8 mouse cellular contexts compared by ENCODE assay signal in the genomic region with DNA sequence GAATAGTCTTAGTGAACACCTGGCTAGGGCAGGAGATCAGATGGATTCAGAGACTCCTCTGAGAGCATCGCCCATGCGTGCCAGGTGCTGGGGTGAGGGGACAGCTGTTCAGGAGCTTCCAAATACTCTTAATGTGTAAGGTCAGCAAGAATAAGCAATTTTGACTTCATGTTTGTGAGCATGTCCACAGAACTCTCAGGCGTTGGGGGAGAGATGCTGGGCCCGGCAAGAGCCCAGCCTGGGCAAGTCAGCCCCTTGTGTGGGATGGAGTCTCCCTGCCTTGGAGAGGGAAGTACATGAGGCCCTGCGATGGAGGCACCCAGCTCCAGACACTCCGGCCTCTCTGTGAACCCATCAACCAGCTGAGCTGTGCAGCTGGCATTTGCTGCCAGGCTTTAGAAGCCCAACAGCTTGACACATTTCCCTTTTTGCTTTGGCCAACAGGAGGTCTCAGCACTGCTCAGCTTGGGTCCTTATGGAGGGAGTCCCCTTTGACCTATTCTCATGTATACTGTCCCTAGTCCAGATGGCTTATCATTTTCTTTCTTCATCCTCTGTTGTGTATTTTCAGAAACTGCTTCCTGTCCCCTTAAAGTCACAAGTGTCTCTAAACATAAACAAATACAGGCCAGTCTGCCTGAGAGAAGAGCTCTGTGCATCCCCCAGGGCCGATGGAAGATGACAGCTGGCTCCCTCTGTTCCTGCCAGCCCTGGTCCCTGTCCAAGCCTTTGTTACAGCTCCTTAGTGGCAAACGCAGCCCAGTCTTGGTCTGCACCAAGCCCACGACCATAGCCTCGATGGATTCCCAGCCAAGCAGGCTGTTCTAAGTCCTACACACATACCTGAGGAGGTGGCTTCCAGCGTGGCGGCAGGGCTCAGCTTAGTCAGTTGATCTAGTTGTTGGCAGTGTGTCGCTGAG.
A peak's percentile ranks its signal among the peaks of the same experiment; 100 is the strongest.
DNase-seq lines count a peak whose midpoint lies in the region; ATAC-seq lines count a peak whose summit lies in the region.

No protein-coding gene starts in this region.

- 75% methylated on average over 13 of the region's 13 CpGs for WGBS in forebrain, embryonic 12.5 days
- 41% methylated on average over 13 of the region's 13 CpGs for WGBS in neural tube, embryonic 15.5 days

- no peak overlapping the region for H3K4me3 ChIP-seq in forebrain, embryonic 12.5 days (replicated peaks)
- no peak overlapping the region for H3K4me3 ChIP-seq in neural tube, embryonic 15.5 days (replicated peaks)

- H3K9me3 ChIP-seq in forebrain, embryonic 12.5 days, result no peaks in the 10 kb centered on the region
- H3K9me3 ChIP-seq in neural tube, embryonic 15.5 days (replicated peaks), result no peaks in the 10 kb centered on the region

- ATAC-seq in forebrain, embryonic 12.5 days (ENCODE audit: low FRiP score), result no peak; the same call in 1 of the 2 replicates
- ATAC-seq in neural tube, embryonic 15.5 days (ENCODE audit: low FRiP score), result 0 out of 2 replicates have a peak, but pooled peaks have one; percentile 25
- ATAC-seq in erythroblast, adult 5-6 weeks (replicated peaks; ENCODE audit: low FRiP score, poor library complexity, severe bottlenecking), result no peak

- peak overlapping the region; percentile 71 for H3K27ac ChIP-seq in forebrain, embryonic 12.5 days
- peak overlapping the region; percentile 68 for H3K27ac ChIP-seq in neural tube, embryonic 15.5 days (replicated peaks)

- intact Hi-C loops in left cerebral cortex, postnatal 36 days (cut with DNase I), result no loop called here
- intact Hi-C loops in gastrocnemius, postnatal 36 days (cut with DNase I), result no loop called here

- peaks cover 37% of the 10 kb centered on the region for H3K4me1 ChIP-seq in forebrain, embryonic 12.5 days
- peaks cover 19% of the 10 kb centered on the region for H3K4me1 ChIP-seq in neural tube, embryonic 15.5 days

- DNase-seq in frontal cortex, adult 2 months (ENCODE audit: extremely low spot score in 1 of 2, low spot score in 1 of 2), result peak; percentile 17 to 45
- DNase-seq in frontal cortex, postnatal 25 days (ENCODE audit: low spot score in 2 of 2), result no peak
- peak; percentile 51 to 61 for DNase-seq in left cerebral cortex, postnatal 36 days (ENCODE audit: low spot score in 2 of 2)
- DNase-seq in gastrocnemius, postnatal 36 days, result no peak
- DNase-seq in adrenal gland, postnatal 4 days (ENCODE audit: low spot score in 2 of 2), result no peak

- no peaks in the 10 kb centered on the region for H3K27me3 ChIP-seq in forebrain, embryonic 12.5 days
- H3K27me3 ChIP-seq in neural tube, embryonic 15.5 days (replicated peaks), result no peaks in the 10 kb centered on the region

- H3K4me2 ChIP-seq in forebrain, embryonic 12.5 days, result no peak overlapping the region
- H3K4me2 ChIP-seq in neural tube, embryonic 15.5 days, result no peak overlapping the region

- peaks cover 59% of the 10 kb centered on the region for H3K36me3 ChIP-seq in forebrain, embryonic 12.5 days (replicated peaks)
- H3K36me3 ChIP-seq in neural tube, embryonic 15.5 days, result no peaks in the 10 kb centered on the region

- no peak overlapping the region for H3K9ac ChIP-seq in forebrain, embryonic 12.5 days
- H3K9ac ChIP-seq in neural tube, embryonic 15.5 days (replicated peaks), result no peak overlapping the region

Comparison
In these comparisons a context has a peak if more than half of its experiments do, and no peak if none do; other contexts are left out.
1. DNase-seq: peak in frontal cortex, adult 2 months (2 of 2) and left cerebral cortex, postnatal 36 days (2 of 2); none in frontal cortex, postnatal 25 days (0 of 2), gastrocnemius, postnatal 36 days (0 of 2) and adrenal gland, postnatal 4 days (0 of 2).